Mouse (Mus musculus) spleen, postnatal 14 days (tissue): ENCODE data around the gene Lxn.

ENCODE experiments used
- DNase-seq, 2 experiments: peaks; one replicate each; pipeline ENCODE4 v3.0.0; 2021 to 2022; ENCODE audit warnings: low spot score in 2 of 2

Gene Lxn

DNA sequence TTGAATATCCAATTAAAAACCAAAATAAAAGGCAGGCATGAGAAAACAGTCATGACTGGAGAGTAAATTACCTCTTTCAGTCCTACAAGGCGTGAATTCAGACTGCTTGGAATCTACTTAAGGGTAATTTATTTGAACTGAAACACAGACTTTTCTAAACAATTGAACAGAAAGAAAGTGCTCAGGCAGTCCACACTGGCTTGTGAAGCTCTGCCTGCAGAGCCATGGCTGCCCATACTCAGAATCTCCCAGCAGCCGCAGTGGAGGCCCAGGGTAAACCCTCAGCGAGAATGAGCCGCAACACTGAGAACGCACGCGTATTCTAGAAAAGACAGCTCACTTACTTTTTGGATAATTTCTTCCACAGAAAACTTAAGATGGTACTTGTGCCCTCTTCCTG lies 1.7 kb downstream of the Lxn start:
- DNase-seq = no peak

DNA sequence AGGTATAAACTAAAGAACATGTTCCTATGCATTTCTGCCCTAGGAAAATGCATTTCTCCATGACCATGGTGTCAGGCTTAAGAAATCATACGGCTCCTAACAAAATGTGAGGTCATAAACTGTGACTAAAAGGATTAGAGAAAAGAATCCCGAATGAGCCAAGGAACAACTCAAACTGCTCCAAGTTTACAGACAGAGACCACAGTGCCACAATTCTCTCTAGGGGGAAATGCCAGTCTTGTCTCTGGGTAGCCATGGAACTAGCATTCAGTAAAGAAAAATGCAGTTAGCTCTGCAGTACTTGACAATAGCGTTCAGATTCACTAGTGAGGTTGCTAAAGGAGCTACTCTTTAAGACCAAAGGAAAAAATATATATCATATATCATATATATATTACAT lies 3.8 kb downstream of the Lxn start:
- DNase-seq = no peak

DNA sequence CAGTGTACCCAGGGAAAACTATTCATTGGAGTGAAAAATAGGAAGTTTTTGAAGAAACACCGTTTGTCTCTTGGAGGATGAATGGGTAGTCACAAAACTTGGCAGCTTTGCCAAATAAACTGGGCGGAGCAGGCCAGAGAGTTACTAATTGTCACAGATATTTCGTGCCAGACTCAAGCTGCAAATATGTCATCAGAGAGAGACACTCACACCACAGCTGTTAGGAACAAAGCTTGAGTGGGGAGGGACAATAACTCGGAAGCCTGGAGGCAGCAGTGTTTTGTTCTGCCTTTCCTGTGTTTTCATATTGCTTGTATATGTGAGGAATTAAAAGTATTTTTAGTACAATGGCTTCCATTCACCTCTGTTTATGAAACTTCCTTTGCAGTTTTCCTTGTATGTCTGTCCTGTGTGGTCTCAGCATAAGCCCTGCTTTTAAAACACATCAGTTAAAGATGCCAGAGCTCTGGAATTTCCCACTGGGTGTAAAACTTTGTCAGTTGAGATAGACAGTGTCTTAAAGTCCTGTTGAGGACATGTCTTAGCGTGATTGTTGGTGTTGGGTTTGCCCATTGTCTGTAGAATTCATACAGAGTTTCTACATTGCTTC lies 13.0 kb downstream of the Lxn start:
- DNase-seq = no peak

DNA sequence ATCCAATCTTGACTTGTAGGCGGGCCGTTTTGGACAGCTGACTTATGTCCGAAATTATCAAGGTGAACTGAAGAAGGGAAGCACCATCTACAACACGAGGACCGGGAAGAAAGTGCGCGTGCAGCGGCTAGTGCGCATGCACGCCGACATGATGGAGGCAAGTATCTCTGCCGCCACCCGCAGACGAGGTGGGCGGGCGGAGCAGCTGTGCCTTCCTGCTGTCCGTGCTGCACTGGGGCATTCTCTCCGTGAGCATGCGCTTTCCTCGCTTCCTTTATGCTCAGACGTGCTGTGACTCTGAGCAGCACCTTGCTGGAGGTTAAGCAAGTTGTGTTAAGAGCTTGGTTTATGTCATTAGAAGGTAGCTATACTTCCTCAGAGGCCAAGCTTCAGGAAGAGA lies 14.1 kb downstream of the Lxn start:
- DNase-seq = no peak

DNA sequence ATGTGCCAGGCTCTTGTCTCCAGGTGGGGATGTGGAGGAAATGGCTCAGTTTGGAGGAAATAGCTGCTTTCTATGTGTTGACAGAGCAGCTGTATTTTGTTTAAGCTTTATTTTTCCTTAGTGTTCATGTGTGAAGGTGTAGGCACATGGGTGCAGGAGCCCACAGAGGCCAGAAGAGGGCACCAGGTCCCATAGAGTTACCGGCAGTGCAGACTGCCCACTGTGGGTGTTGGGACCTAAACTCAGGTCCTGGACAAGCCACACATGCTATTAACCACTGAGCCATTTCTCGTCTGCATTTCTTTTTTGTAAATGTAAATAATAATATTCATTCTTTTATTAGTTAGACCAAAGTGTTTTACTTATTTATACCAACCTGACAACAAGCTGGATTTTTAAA lies 16.6 kb downstream of the Lxn start:
- DNase-seq = no peak

DNA sequence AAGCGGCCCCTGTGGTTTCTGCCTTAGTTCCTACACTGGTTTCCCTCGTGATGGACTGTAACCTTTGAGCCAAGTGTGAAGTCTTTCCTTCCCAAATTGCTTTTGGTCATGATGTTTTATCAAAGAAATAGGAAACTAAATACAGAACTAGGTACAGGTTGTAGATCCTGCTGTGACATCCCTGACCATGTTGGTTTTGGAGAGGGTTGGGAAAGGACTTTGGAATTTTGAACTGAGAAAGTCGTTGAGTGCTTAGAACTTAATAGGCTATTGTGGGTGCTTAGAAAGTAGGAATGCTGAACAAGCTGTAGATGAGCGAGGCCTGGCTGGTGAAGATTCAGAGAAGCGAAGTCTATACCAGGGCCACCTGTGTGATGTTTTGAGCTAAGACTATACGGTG lies 29.7 kb downstream of the Lxn start:
- DNase-seq = no peak

DNA sequence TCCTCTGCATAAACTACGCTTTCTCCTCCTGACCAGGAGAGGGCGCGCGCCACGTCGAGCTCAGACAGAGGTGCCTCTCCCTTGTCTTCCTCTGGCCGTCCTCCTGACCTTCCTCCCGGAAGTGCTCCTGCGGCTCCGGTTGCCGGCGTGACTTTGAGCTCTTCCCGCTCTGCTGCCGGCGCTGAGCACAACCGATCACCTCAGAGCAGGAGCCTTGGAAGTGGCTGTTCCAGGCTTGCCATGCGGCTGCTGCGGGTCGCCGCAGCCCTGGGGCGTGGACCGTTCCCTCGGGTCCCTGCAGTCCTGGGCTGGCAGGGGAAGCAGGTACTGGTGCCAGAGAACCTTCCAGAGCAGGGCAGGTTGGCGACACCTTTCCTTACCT lies 33.7 kb downstream of the Lxn start, which contains the start of gene Gfm1:
Gene Gfm1 (plus strand): TSS at position 98 of the 382 bp plus-strand sequence.
- DNase-seq = peak; percentile 67 to 80

DNA sequence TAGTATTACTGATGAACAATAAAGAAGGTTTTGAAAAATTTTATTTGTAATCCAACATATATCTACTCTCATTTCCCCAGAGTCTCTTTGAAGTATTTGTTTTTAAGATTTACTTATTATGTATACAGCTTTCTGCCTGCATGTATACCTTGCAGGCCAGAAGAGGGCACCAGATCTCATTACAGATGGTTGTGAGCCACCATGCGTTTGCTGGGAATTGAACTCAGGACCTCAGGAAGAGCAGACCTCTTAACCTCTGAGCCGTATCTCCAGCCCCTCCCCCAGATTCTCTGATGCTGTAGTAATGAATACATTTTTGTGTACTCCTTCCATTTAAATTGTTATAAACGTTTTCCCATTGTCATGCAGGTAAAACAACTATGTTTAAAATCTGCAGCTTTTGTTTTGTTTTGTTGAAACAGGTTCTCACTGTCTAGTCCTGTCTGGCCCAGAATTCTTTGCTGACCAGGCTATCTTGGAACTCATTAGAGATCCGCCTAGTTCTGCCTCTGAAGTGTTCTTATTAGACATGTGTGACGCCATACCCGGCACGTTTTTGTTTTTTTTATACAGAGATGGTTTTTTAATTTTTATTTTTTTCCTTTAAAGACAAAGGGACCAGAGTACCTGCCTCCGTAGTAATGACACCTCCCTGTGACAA lies 34.3 kb downstream of the Lxn start:
- DNase-seq = no peak
